Mouse (Mus musculus) hindbrain, embryonic 11.5 days (tissue): ENCODE measurements around the gene Camta1. TPM values are rescaled to one million over a fixed set of nuclear protein-coding genes. Genes with fewer than 3 reads are reported as not detected.

Experiments
- ATAC-seq: fragments of 200-750 bp; cut with Nextera tagmentation; 2 replicates; pipeline ENCODE4 v1.8.0; 2017; ENCODE audit warnings: mild to moderate bottlenecking, moderate TSS enrichment, moderate library complexity; ENCODE audit not compliant: low FRiP score
- DNase-seq: peaks from one replicate; pipeline ENCODE4 v3.0.0-alpha.2; 2015; ENCODE audit warnings: low spot score
- H3K27ac ChIP-seq: fragments of 300-500 bp; sonication (generic); 2 replicates; pipeline ENCODE4 v1.5.1; 2014; ENCODE audit warnings: mild to moderate bottlenecking, low read depth, low read length
- H3K27me3 ChIP-seq: fragments of 300-500 bp; sonication (generic); 2 replicates; pipeline ENCODE4 v1.6.1; 2014; ENCODE audit warnings: mild to moderate bottlenecking, low read length, moderate library complexity, mixed read lengths; ENCODE audit not compliant: control insufficient read depth, insufficient read depth
- H3K36me3 ChIP-seq: fragments of 300-500 bp; sonication (generic); 2 replicates; pipeline ENCODE4 v1.6.1; 2014; ENCODE audit warnings: mild to moderate bottlenecking, low read length, moderate library complexity, mixed read lengths; ENCODE audit not compliant: control insufficient read depth, insufficient read depth
- H3K4me1 ChIP-seq: fragments of 300-500 bp; sonication (generic); replicated peaks from 2 replicates; pipeline ENCODE4 v1.6.1; 2014; ENCODE audit warnings: low read length, mixed read lengths; ENCODE audit not compliant: control insufficient read depth, insufficient read depth
- H3K4me2 ChIP-seq: fragments of 300-500 bp; sonication (generic); replicated peaks from 2 replicates; pipeline ENCODE4 v1.6.1; 2014; ENCODE audit warnings: mild to moderate bottlenecking, low read depth, low read length
- H3K4me3 ChIP-seq: fragments of 300-500 bp; sonication (generic); 2 replicates; pipeline ENCODE4 v1.5.1; 2014; ENCODE audit warnings: low read depth, low read length
- H3K9ac ChIP-seq: fragments of 300-500 bp; sonication (generic); 2 replicates; pipeline ENCODE4 v1.6.1; 2014; ENCODE audit warnings: low read depth, low read length
- H3K9me3 ChIP-seq: fragments of 300-500 bp; sonication (generic); 2 replicates; pipeline ENCODE4 v1.6.1; 2016; ENCODE audit warnings: low read length; ENCODE audit not compliant: control insufficient read depth
- WGBS: fragments of 180-500 bp; shearing (Covaris S2); extraction: QIAGEN DNeasy Blood & Tissue Kit; methylation state at CpG from one replicate; pipeline ENCODE4 v1.1.7; 2014; 5-methylcytosine and 5-hydroxymethylcytosine counted together
- polyA plus RNA-seq: library from polyadenylated mRNA; unstranded; fragments of >200 nt; fragmentation: Nextera tagmentation; extraction: Ambion mirVana; gene quantifications from 2 replicates; pipeline ENCODE4 v1.2.1, GENCODE M21; 2014

Camta1 gene
- polyA plus RNA-seq, 1 experiment from 2014 or later: 130 TPM

DNA sequence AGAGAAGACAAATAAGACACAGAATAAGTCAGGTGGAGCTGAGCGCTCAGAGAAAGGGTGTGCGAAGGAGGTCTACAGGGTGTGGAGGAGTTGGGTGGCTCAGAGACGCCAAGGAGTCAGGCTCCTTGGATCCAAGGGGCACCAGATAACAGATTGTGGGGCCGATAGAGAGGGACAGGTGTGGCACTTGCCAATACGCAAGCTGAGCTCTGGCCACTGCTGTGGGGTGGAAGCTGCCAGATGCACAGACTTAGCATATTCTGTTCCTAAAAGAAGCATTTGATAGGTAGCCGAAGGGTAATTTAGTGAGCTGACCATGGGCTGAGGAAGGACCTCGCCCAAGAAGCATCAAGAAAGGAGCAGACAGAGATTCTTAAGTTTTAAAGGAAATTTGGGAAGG lies 177.1 kb downstream of the Camta1 start:
- Histone ChIP-seq H3K4me3 (no peak overlapping the region), H3K4me1 (no peaks in the 10 kb centered on the region), H3K9me3 (no peaks in the 10 kb centered on the region), H3K27ac (no peak overlapping the region), H3K9ac (no peak overlapping the region), H3K36me3 (no peaks in the 10 kb centered on the region), H3K4me2 (no peak overlapping the region), H3K27me3 (no peaks in the 10 kb centered on the region)
- WGBS: 91% methylated on average over 7 of the region's 7 CpGs
- DNase-seq (no peak), ATAC-seq (no peak)

DNA sequence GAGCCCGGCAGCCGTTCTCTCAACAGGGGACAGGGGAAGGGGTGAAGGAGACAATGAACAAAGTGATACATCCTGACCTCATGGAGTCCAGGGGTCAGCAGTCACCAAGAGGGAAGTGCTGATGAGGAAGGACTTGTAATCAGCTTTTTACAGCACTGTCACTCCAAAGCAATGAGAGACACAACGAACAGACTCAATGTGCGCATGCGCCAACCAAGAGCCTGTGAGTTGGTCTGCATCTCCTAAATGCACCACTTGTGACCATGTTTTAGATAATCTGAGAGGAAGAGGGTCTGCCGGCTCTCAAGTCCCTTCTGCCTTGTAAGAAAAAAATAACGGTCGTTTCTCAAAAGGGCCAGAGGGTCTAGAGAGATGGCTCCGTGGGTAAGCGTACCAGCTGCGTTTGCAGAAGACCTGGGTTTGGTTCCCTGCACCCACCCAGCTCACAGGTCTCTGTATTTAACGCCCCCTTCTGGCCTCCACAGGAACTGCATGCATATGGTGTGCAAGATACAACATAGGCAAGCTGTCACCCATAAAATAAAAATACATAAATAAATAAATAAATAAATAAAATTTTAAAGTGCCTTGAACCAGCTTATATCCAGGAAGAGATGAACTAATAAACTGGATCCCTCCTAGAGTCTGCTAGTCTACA lies 178.7 kb downstream of the Camta1 start:
- no peak overlapping the region for H3K27ac ChIP-seq
- no peak overlapping the region for H3K9ac ChIP-seq
- H3K27me3 ChIP-seq: no peaks in the 10 kb centered on the region
- WGBS: 78% methylated on average over 12 of the region's 12 CpGs
- H3K4me1 ChIP-seq: no peaks in the 10 kb centered on the region
- no peak overlapping the region for H3K4me2 ChIP-seq
- H3K4me3 ChIP-seq: no peak overlapping the region
- ATAC-seq: no peak
- no peaks in the 10 kb centered on the region for H3K36me3 ChIP-seq
- H3K9me3 ChIP-seq: no peaks in the 10 kb centered on the region
- DNase-seq: no peak

GRCm38 (mm10) chr4:151672452-151672851 lies 189.2 kb downstream of the Camta1 start:
- DNase-seq: no peak
- WGBS: 74% methylated on average over 13 of the region's 13 CpGs
- Histone ChIP-seq H3K36me3 (no peaks in the 10 kb centered on the region), H3K4me2 (no peak overlapping the region), H3K9me3 (no peaks in the 10 kb centered on the region), H3K9ac (peak overlapping the region; percentile 20), H3K4me1 (peaks cover 4% of the 10 kb centered on the region; the same call in 1 of the 2 replicates), H3K27me3 (no peaks in the 10 kb centered on the region), H3K27ac (no peak overlapping the region), H3K4me3 (no peak overlapping the region)
- ATAC-seq: peak; percentile 45

DNA sequence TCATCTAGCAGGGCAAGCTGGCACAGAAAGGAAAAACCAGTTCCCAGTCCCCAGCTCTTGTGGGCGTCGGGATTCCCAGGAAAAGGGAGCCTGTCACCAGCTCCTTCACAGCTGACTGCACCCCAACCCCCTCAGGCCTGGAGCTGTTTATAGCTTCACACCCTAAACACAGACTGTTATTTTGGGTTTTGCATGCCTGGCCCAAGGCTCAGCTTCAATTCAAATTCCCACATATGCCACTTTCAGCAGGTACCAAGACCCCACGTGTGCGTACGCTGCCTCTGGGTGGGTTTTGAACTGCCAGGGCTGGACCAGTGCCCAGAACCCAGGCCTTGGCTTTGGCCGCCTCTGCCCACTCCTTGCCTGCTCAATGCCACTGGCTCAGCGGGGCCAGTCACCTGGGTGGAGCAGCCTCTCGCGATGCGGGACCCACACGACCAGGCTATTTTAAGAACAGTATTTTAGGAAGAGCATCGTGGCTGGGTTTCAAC lies 195.2 kb downstream of the Camta1 start:
- H3K4me2 ChIP-seq: no peak overlapping the region
- no peaks in the 10 kb centered on the region for H3K9me3 ChIP-seq
- no peak for ATAC-seq
- H3K36me3 ChIP-seq: no peaks in the 10 kb centered on the region
- H3K27ac ChIP-seq: no peak overlapping the region
- no peak for DNase-seq
- H3K27me3 ChIP-seq: no peaks in the 10 kb centered on the region
- H3K4me1 ChIP-seq: peaks cover 2% of the 10 kb centered on the region; the same call in 1 of the 2 replicates
- no peak overlapping the region for H3K9ac ChIP-seq
- H3K4me3 ChIP-seq: no peak overlapping the region
- 77% methylated on average over 12 of the region's 12 CpGs for WGBS

DNA sequence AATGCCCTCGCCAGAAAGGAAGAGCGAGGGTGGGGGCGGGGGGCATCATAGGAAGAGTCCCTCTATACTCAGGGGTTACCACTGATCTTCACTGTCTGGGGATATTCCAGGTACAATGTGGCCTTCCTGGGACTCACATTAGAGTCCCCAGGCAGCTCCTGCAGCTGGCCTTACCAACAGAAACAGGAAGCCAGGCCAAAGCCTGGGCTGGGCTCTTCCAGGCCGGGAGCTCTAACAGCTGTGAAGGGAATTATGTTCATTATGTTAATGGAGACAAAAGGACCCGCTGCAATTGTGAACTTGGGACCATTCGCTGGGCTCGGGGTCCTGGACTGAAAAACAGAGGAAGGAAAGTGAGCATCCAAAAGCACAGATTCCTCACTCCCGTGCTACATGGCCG lies 200.2 kb downstream of the Camta1 start:
- Histone ChIP-seq H3K27me3 (no peaks in the 10 kb centered on the region), H3K9me3 (no peaks in the 10 kb centered on the region), H3K9ac (no peak overlapping the region), H3K27ac (no peak overlapping the region; the same call in 1 of the 2 replicates), H3K4me3 (no peak overlapping the region), H3K36me3 (no peaks in the 10 kb centered on the region), H3K4me2 (no peak overlapping the region), H3K4me1 (peaks cover 2% of the 10 kb centered on the region; the same call in 1 of the 2 replicates)
- DNase-seq: no peak
- ATAC-seq: no peak
- 66% methylated on average over 9 of the region's 9 CpGs for WGBS

DNA sequence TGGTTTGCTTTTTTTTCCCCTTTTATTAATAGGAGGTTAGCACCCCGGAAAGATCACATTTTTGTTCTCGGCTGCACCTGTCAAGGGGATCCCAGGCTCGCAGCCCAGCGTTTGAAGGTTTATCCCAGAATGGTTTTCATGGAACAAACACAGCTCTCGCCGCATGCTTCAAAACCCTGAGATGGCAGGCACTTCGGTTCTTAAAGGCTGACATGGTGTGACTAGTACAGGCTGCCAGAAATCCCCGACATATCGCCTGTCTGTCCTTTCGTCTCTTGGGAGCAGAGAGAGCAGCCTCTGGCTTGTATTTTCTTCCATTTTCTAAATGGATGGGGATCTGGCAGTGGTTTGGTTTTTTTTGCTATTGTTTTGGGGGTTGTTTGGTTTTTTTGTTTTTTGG lies 205.2 kb downstream of the Camta1 start:
- DNase-seq (no peak), ATAC-seq (no peak)
- Histone ChIP-seq H3K9me3 (no peaks in the 10 kb centered on the region), H3K9ac (no peak overlapping the region), H3K4me1 (peaks cover 2% of the 10 kb centered on the region), H3K4me3 (no peak overlapping the region), H3K4me2 (no peak overlapping the region), H3K27me3 (no peaks in the 10 kb centered on the region), H3K27ac (peak overlapping the region; percentile 24; the same call in 1 of the 2 replicates), H3K36me3 (no peaks in the 10 kb centered on the region)
- 73% methylated on average over 10 of the region's 10 CpGs for WGBS

DNA sequence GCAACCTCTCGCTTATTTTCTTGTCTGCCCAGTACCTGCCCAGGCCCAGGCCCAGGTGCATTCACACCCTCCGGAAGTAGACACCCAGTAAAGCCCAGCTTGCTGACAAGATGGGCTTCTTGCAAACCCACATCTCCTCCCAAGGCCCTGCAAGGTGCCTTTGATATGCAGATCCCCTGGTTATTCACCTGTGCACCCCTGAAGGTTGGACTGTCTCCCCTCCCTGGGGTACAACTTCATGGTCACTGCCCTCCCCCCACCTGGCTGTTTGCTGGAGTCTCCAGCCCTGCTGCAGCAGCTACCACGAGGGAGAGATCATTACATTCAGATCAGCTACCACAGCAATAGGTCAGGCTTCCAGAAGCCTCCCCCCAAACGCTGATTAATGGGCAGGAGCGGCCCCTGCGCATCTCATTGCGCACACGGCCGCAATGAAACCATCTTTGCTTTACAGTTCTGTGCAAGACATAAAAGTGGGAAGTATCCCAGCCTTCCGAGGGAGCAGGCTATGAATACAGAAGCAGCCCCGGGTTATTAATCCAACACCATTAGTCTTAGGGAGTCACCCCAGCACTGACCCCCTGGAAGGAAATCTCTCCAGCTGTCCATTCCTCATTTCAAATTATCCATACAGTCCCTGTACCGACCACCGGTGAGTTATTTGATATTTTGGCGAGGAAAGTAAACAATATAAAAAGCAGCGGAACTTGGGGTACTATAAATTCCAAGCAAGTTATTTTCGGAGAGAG lies 205.9 kb downstream of the Camta1 start:
- Histone ChIP-seq H3K36me3 (no peaks in the 10 kb centered on the region), H3K9ac (no peak overlapping the region), H3K4me2 (no peak overlapping the region), H3K4me3 (no peak overlapping the region), H3K27ac (peak overlapping the region; percentile 27), H3K27me3 (no peaks in the 10 kb centered on the region), H3K4me1 (peaks cover 2% of the 10 kb centered on the region; the same call in 1 of the 2 replicates), H3K9me3 (no peaks in the 10 kb centered on the region)
- DNase-seq (peak; percentile 13), ATAC-seq (peak; percentile 51; the same call in 1 of the 2 replicates)
- WGBS: 59% methylated on average over 16 of the region's 16 CpGs

DNA sequence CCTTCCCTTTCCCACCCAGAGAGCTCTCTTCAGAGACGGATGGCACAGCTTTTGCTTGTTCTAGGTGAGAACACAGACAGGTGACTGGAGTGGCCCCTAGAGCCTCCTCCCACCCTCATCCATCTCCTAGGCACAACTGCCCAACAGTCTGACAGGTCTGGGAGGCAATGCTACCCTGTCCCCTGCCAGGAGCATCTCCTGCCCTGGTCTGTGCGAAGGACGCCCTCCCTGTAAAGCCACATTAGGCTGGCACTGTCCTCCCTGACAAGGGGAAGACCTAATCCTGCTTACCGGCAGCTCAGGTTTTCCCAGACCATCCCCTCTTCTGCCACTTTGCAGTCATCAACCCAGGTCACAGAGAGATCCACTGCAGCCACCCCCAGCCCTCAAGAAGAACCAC lies 206.4 kb downstream of the Camta1 start:
- Histone ChIP-seq H3K27ac (peak overlapping the region; percentile 27; the same call in 1 of the 2 replicates), H3K9ac (no peak overlapping the region), H3K36me3 (no peaks in the 10 kb centered on the region), H3K4me1 (peaks cover 2% of the 10 kb centered on the region; the same call in 1 of the 2 replicates), H3K9me3 (no peaks in the 10 kb centered on the region), H3K27me3 (no peaks in the 10 kb centered on the region), H3K4me3 (no peak overlapping the region), H3K4me2 (no peak overlapping the region)
- DNase-seq (no peak), ATAC-seq (no peak)
- WGBS: 82% methylated on average over 4 of the region's 4 CpGs
